Mouse (Mus musculus) stomach, postnatal 0 days (tissue): ENCODE data around the gene Itgae. TPM values are rescaled to one million over a fixed set of nuclear protein-coding genes. Genes with fewer than 3 reads are reported as not detected.

Source experiments
- ATAC-seq: fragments of 200-750 bp; cut with Nextera tagmentation; 2 replicates; pipeline ENCODE4 v1.8.0; 2017; ENCODE audit not compliant: low FRiP score, low TSS enrichment
- DNase-seq: peaks from one replicate; pipeline ENCODE4 v3.0.0-alpha.2; 2016; ENCODE audit warnings: low spot score
- H3K27ac ChIP-seq: fragments of 300-500 bp; sonication (generic); replicated peaks from 2 replicates; pipeline ENCODE4 v1.5.1; 2014; ENCODE audit warnings: mild to moderate bottlenecking, control low read depth
- H3K27me3 ChIP-seq: fragments of 300-500 bp; sonication (generic); 2 replicates; pipeline ENCODE4 v1.6.1; 2014; ENCODE audit warnings: low read length; ENCODE audit not compliant: control insufficient read depth, insufficient read depth
- H3K36me3 ChIP-seq: fragments of 300-500 bp; sonication (generic); 2 replicates; pipeline ENCODE4 v1.6.1; 2014; ENCODE audit warnings: low read length, mixed read lengths; ENCODE audit not compliant: control insufficient read depth, insufficient read depth
- H3K4me1 ChIP-seq: fragments of 300-500 bp; sonication (generic); replicated peaks from 2 replicates; pipeline ENCODE4 v1.6.1; 2014; ENCODE audit warnings: antibody characterized with exemption; ENCODE audit not compliant: control insufficient read depth, insufficient read depth
- H3K4me2 ChIP-seq: fragments of 300-500 bp; sonication (generic); replicated peaks from 2 replicates; pipeline ENCODE4 v1.6.1; 2014; ENCODE audit warnings: low read depth, mild to moderate bottlenecking, control low read depth, moderate library complexity
- H3K4me3 ChIP-seq: fragments of 300-500 bp; sonication (generic); 2 replicates; pipeline ENCODE4 v1.5.1; 2014; ENCODE audit warnings: low read depth, low read length, control low read depth
- H3K9ac ChIP-seq: fragments of 300-500 bp; sonication (generic); 2 replicates; pipeline ENCODE4 v1.6.1; 2014; ENCODE audit warnings: mild to moderate bottlenecking, low read length, control low read depth, mixed read lengths
- H3K9me3 ChIP-seq: fragments of 300-500 bp; sonication (generic); 2 replicates; pipeline ENCODE4 v1.6.1; 2016; ENCODE audit warnings: low read length; ENCODE audit not compliant: control insufficient read depth
- CTCF ChIP-seq: IDR thresholded peaks from 2 replicates; pipeline ENCODE4 v1.5.1; 2016; ENCODE audit warnings: antibody characterized with exemption, low read depth, mild to moderate bottlenecking, moderate library complexity
- EP300 ChIP-seq: optimal IDR thresholded peaks from 2 replicates; pipeline ENCODE3; 2016; ENCODE audit warnings: antibody characterized with exemption
- WGBS: fragments of 180-500 bp; shearing (Covaris S2); extraction: QIAGEN DNeasy Blood & Tissue Kit; methylation state at CpG from one replicate; pipeline ENCODE4 v1.1.7; 2014; 5-methylcytosine and 5-hydroxymethylcytosine counted together
- polyA plus RNA-seq: library from polyadenylated mRNA; unstranded; fragments of >200 nt; fragmentation: Nextera tagmentation; extraction: Ambion mirVana; gene quantifications from 2 replicates; pipeline ENCODE4 v1.2.1, GENCODE M21; 2015

Itgae gene
- polyA plus RNA-seq, 1 experiment from 2014 or later: 0.13 TPM

- H3K4me1 ChIP-seq: no peaks in the 10 kb centered on the region
- H3K27ac ChIP-seq: no peak overlapping the region
- no peaks in the 10 kb centered on the region for H3K27me3 ChIP-seq
- H3K36me3 ChIP-seq: no peaks in the 10 kb centered on the region
- 95% methylated on average over 6 of the region's 6 CpGs for WGBS
- ATAC-seq (no peak), DNase-seq (no peak)
- no peak overlapping the region for H3K4me3 ChIP-seq
- H3K9me3 ChIP-seq: no peaks in the 10 kb centered on the region
- no peak overlapping the region for H3K9ac ChIP-seq
- no peak overlapping the region for H3K4me2 ChIP-seq
- no peak for TF ChIP-seq EP300
- no peak for TF ChIP-seq CTCF
Observed at GRCm38 (mm10) chr11:73132999-73133398, 42.6 kb downstream of the Itgae start.

GRCm38 (mm10) chr11:73134222-73134621 lies 43.8 kb downstream of the Itgae start:
- Histone ChIP-seq H3K4me3 (no peak overlapping the region), H3K27ac (no peak overlapping the region), H3K4me2 (no peak overlapping the region), H3K9me3 (no peaks in the 10 kb centered on the region), H3K27me3 (no peaks in the 10 kb centered on the region), H3K36me3 (no peaks in the 10 kb centered on the region), H3K9ac (no peak overlapping the region), H3K4me1 (no peaks in the 10 kb centered on the region)
- 85% methylated on average over 5 of the region's 5 CpGs for WGBS
- DNase-seq: no peak
- TF ChIP-seq EP300 (no peak), CTCF (no peak)
- no peak for ATAC-seq

DNA sequence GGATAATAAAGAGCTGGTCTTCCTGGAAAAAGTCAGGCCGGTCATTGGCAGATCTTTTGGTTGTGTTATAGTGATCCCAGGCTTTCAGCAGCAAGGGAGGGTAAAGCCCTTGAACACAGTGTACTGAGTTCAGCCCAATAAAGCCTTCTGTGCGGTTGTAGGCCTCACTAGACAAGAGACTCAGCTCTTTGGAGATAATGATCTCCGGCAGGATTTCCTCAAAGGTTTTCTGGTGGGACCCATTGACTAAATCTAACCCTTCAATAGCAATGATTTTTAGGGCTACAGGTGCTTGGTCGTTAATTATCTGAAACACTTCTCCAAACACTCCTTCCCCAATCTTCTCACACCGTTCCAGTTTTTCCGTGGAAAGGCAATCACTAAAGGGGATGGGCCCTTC lies 46.2 kb downstream of the Itgae start:
- H3K27ac ChIP-seq: no peak overlapping the region
- no peaks in the 10 kb centered on the region for H3K27me3 ChIP-seq
- WGBS: 51% methylated on average over 6 of the region's 6 CpGs
- peak overlapping the region; percentile 85; the same call in 1 of the 2 replicates for H3K4me3 ChIP-seq
- TF ChIP-seq EP300: no peak
- no peak for TF ChIP-seq CTCF
- no peak for ATAC-seq
- no peaks in the 10 kb centered on the region for H3K4me1 ChIP-seq
- H3K4me2 ChIP-seq: peak overlapping the region; percentile 89
- H3K36me3 ChIP-seq: no peaks in the 10 kb centered on the region
- peak overlapping the region; percentile 75; the same call in 1 of the 2 replicates for H3K9ac ChIP-seq
- H3K9me3 ChIP-seq: no peaks in the 10 kb centered on the region
- DNase-seq: no peak

DNA sequence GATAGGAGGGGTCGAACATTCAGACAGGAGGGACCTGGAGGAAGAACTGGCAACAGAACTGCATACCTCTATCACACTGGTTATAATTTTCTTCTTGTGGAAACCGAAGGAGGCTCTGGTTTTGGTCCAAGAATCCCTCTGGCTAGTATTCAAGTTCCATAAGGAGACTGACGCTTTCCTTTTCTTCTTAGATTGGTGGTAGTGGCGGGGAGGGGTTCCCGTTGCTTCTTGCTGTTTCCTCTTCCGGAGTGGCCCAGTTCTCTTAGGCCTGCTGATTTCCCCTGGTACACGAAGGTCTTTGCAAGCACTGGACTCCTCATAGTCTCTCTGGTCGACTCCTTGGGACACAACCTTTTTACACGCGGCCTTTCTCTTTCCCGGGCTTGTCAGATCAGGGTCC lies 46.7 kb downstream of the Itgae start:
- DNase-seq: no peak
- H3K27ac ChIP-seq: no peak overlapping the region
- no peak for ATAC-seq

GRCm38 (mm10) chr11:73137591-73138501 lies 47.5 kb downstream of the Itgae start, which contains the start of gene Haspin:
Gene Haspin (minus strand): TSS chr11:73138294.
- no peak within 1 kb of the TSS for H3K27ac ChIP-seq
- DNase-seq (peak; percentile 93), ATAC-seq (peak; percentile 94)
- peak within 1 kb of the TSS; percentile 89 for H3K4me2 ChIP-seq
- no peaks in the 10 kb centered on the region for H3K27me3 ChIP-seq
- peak within 1 kb of the TSS; percentile 75 for H3K9ac ChIP-seq
- H3K4me1 ChIP-seq: no peaks in the 10 kb centered on the region
- no peaks in the 10 kb centered on the region for H3K36me3 ChIP-seq
- TF ChIP-seq EP300: peak; percentile 98
- TF ChIP-seq CTCF: peak; percentile 97
- no peaks in the 10 kb centered on the region for H3K9me3 ChIP-seq
- H3K4me3 ChIP-seq: peak within 1 kb of the TSS; percentile 85
- WGBS: under 1% methylated on average over 84 of the region's 84 CpGs

More for the DNA sequence above, 46.7 kb downstream of the Itgae start:
- Histone ChIP-seq H3K9ac (peak overlapping the region; percentile 75), H3K9me3 (no peaks in the 10 kb centered on the region), H3K36me3 (no peaks in the 10 kb centered on the region), H3K4me1 (no peaks in the 10 kb centered on the region), H3K27me3 (no peaks in the 10 kb centered on the region), H3K4me3 (peak overlapping the region; percentile 85), H3K4me2 (peak overlapping the region; percentile 89)
- 15% methylated on average over 11 of the region's 11 CpGs for WGBS
- TF ChIP-seq CTCF: no peak
- no peak for TF ChIP-seq EP300

DNA sequence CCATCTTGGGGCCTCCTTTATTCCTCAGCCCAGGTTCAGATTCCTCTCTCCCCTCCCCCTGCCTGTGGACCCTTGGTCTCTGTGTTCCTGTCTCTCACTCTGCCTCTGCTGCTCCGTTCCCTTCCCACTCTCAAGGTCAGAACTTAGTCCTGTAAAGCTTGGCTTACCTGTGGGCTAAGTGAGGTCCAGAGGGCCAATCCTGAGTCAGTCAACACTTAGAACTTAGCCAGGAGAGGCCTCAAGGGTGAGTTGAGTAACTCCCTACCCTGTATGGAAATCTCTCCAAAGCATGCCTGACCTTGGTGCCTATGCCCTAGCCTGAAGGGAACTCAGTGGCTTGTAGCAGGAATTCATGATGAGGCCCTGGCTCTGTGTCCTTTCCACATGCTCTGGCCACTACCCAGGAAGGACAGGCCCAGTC lies 53.9 kb downstream of the Itgae start:
- Histone ChIP-seq H3K4me1 (no peaks in the 10 kb centered on the region), H3K4me2 (no peak overlapping the region), H3K27ac (no peak overlapping the region), H3K36me3 (no peaks in the 10 kb centered on the region), H3K9ac (no peak overlapping the region), H3K4me3 (no peak overlapping the region), H3K27me3 (no peaks in the 10 kb centered on the region), H3K9me3 (no peaks in the 10 kb centered on the region)
- DNase-seq: no peak
- no peak for TF ChIP-seq CTCF
- TF ChIP-seq EP300: no peak
- 69% methylated on average over 1 of the region's 1 CpGs for WGBS
- no peak for ATAC-seq
